Mouse (Mus musculus): Measurements from ENCODE around the gene Frmpd1. TPM values are rescaled to one million over a fixed set of nuclear protein-coding genes. Genes with fewer than 3 reads are reported as not detected.
A peak's percentile ranks its signal among the peaks of the same experiment; 100 is the strongest.

The Frmpd1 gene
- polyA plus RNA-seq, 1 experiment = 0.25 TPM

DNA sequence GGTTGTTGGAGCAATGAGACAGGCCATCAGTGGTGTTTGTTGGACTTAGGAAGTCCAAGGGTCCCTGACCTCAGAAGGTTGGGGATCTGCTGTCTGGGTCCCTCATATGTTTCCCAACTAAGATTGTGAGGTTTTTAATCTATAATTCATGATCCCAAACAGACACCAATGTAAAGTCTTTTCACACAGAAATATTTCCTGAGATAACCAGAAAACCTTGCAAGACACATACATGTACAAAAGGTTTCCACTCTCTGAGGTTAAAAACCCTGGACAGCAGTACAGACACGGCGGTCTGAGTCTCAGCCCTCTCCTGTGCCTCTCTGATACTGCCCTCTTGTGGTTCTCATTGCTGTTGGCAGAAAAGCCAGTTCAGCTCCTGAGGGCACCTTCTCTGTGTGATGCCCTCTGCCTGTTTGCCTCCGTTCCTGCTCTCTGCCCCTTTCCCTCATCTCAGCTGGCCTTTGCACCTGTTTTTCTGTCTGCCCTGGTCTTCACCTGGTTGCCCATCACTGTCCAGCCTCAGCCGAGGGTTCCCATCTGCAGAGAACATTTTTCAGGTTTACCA is 95.4 kb downstream of the Frmpd1 start:
- no peak overlapping the region for H3K4me3 ChIP-seq (ENCODE audit: low read depth, low read length)
- H3K4me1 ChIP-seq (ENCODE audit: control insufficient read depth, insufficient read depth, insufficient read length, low read length) = no peaks in the 10 kb centered on the region
- H3K27me3 ChIP-seq (ENCODE audit: control insufficient read depth, insufficient read depth, low read length) = no peaks in the 10 kb centered on the region
- 11% methylated on average over 4 of the region's 4 CpGs for WGBS
- peak; percentile 80; the same call in 1 of the 2 replicates for TF ChIP-seq CTCF (IDR thresholded peaks at IDR 0.05; ENCODE audit: extremely low read depth, insufficient read length, insufficient replicate concordance, low read depth, low read length)
- no peak for TF ChIP-seq POLR2A (IDR thresholded peaks at IDR 0.05; ENCODE audit: low read depth, low read length)
- H3K36me3 ChIP-seq (ENCODE audit: control insufficient read depth, insufficient read depth, low read length) = no peaks in the 10 kb centered on the region
- H3K27ac ChIP-seq (ENCODE audit: insufficient read depth, low read depth, low read length) = no peak overlapping the region

- H3K4me1 ChIP-seq (ENCODE audit: control insufficient read depth, insufficient read depth, insufficient read length, low read length) = no peaks in the 10 kb centered on the region
- H3K27ac ChIP-seq (ENCODE audit: insufficient read depth, low read depth, low read length) = no peak overlapping the region
- H3K4me3 ChIP-seq (ENCODE audit: low read depth, low read length) = no peak overlapping the region
- H3K36me3 ChIP-seq (ENCODE audit: control insufficient read depth, insufficient read depth, low read length) = no peaks in the 10 kb centered on the region
- 53% methylated on average over 3 of the region's 3 CpGs for WGBS
- TF ChIP-seq POLR2A (IDR thresholded peaks at IDR 0.05; ENCODE audit: low read depth, low read length) (no peak), CTCF (IDR thresholded peaks at IDR 0.05; ENCODE audit: extremely low read depth, insufficient read length, insufficient replicate concordance, low read depth, low read length) (peak; percentile 42; the same call in 1 of the 2 replicates)
- H3K27me3 ChIP-seq (ENCODE audit: control insufficient read depth, insufficient read depth, low read length) = peaks cover 4% of the 10 kb centered on the region; the same call in 1 of the 2 replicates
Observed at GRCm38 (mm10) chr4:45286318-45286717, 101.6 kb downstream of the Frmpd1 start.

DNA sequence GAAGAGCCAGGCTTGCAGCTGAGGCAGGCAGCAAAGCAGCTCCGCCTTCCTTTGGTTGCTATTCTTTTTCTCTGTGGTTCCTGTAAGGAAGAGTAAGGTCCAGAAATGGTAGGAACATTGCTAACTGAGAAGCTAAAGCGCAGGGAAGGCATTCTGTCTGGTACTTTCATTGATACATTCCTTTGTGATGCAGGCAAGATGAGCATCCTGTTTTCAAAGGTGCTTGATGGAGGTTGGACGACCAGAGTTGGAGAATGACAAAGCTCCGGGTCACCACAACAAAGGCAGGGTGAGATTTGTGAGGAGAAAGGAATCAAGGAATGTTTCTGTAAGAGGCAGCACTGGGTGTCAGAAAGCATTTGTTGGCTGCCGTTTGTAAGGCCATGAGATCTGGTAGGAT is 103.2 kb downstream of the Frmpd1 start:
- Histone ChIP-seq H3K4me3 (ENCODE audit: low read depth, low read length) (no peak overlapping the region), H3K4me1 (ENCODE audit: control insufficient read depth, insufficient read depth, insufficient read length, low read length) (no peaks in the 10 kb centered on the region), H3K27me3 (ENCODE audit: control insufficient read depth, insufficient read depth, low read length) (peaks cover 4% of the 10 kb centered on the region; the same call in 1 of the 2 replicates), H3K36me3 (ENCODE audit: control insufficient read depth, insufficient read depth, low read length) (no peaks in the 10 kb centered on the region), H3K27ac (ENCODE audit: insufficient read depth, low read depth, low read length) (no peak overlapping the region)
- TF ChIP-seq CTCF (IDR thresholded peaks at IDR 0.05; ENCODE audit: extremely low read depth, insufficient read length, insufficient replicate concordance, low read depth, low read length) (no peak), POLR2A (IDR thresholded peaks at IDR 0.05; ENCODE audit: low read depth, low read length) (no peak)
- WGBS = 78% methylated on average over 5 of the region's 5 CpGs

GRCm38 (mm10) chr4:45296662-45297564 is 112.2 kb downstream of the Frmpd1 start, which contains the start of gene Trmt10b:
Gene Trmt10b (plus strand): TSS chr4:45297127.
- WGBS = 14% methylated on average over 27 of the region's 27 CpGs
- Histone ChIP-seq H3K27ac (ENCODE audit: insufficient read depth, low read depth, low read length) (no peak within 1 kb of the TSS), H3K4me3 (ENCODE audit: low read depth, low read length) (peak within 1 kb of the TSS; percentile 79), H3K27me3 (ENCODE audit: control insufficient read depth, insufficient read depth, low read length) (no peaks in the 10 kb centered on the region), H3K36me3 (ENCODE audit: control insufficient read depth, insufficient read depth, low read length) (peaks cover 9% of the 10 kb centered on the region; the same call in 1 of the 2 replicates), H3K4me1 (ENCODE audit: control insufficient read depth, insufficient read depth, insufficient read length, low read length) (no peaks in the 10 kb centered on the region)
- TF ChIP-seq POLR2A (IDR thresholded peaks at IDR 0.05; ENCODE audit: low read depth, low read length) = no peak
- no peak for TF ChIP-seq CTCF (IDR thresholded peaks at IDR 0.05; ENCODE audit: extremely low read depth, insufficient read length, insufficient replicate concordance, low read depth, low read length)

DNA sequence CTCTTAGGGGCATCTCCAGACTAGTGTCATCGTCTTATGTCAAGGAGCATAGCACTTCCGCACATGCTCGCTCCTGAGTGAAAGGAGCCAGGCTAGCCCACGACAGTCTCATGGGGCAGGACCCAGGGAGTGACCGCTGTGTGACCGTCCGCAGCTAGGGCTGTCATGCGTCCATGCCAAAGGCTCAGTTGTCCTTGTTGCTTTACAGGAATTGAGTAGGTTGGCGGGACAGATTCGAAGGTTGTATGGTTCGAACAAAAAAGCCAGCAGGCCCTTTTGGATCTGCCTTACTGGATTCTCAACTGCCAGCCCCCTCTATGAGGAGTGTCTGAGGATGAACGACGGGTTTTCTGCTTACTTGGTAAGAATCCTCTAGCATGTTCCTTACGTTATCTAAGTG is 120.9 kb downstream of the Frmpd1 start:
- Histone ChIP-seq H3K36me3 (ENCODE audit: control insufficient read depth, insufficient read depth, low read length) (peaks cover 35% of the 10 kb centered on the region), H3K27me3 (ENCODE audit: control insufficient read depth, insufficient read depth, low read length) (no peaks in the 10 kb centered on the region), H3K4me1 (ENCODE audit: control insufficient read depth, insufficient read depth, insufficient read length, low read length) (no peaks in the 10 kb centered on the region), H3K27ac (ENCODE audit: insufficient read depth, low read depth, low read length) (no peak overlapping the region), H3K4me3 (ENCODE audit: low read depth, low read length) (no peak overlapping the region)
- TF ChIP-seq CTCF (IDR thresholded peaks at IDR 0.05; ENCODE audit: extremely low read depth, insufficient read length, insufficient replicate concordance, low read depth, low read length) (no peak), POLR2A (IDR thresholded peaks at IDR 0.05; ENCODE audit: low read depth, low read length) (no peak)
- 96% methylated on average over 14 of the region's 14 CpGs for WGBS

- Histone ChIP-seq H3K4me3 (ENCODE audit: low read depth, low read length) (no peak overlapping the region), H3K36me3 (ENCODE audit: control insufficient read depth, insufficient read depth, low read length) (peaks cover 21% of the 10 kb centered on the region), H3K27ac (ENCODE audit: insufficient read depth, low read depth, low read length) (no peak overlapping the region), H3K27me3 (ENCODE audit: control insufficient read depth, insufficient read depth, low read length) (no peaks in the 10 kb centered on the region), H3K4me1 (ENCODE audit: control insufficient read depth, insufficient read depth, insufficient read length, low read length) (no peaks in the 10 kb centered on the region)
- WGBS = 46% methylated on average over 11 of the region's 11 CpGs
- TF ChIP-seq POLR2A (IDR thresholded peaks at IDR 0.05; ENCODE audit: low read depth, low read length) (0 out of 2 replicates have a peak, but pooled peaks have one; percentile 15), CTCF (IDR thresholded peaks at IDR 0.05; ENCODE audit: extremely low read depth, insufficient read length, insufficient replicate concordance, low read depth, low read length) (peak; percentile 53; the same call in 1 of the 2 replicates)
Observed at GRCm38 (mm10) chr4:45308046-45308445, 123.4 kb downstream of the Frmpd1 start.

- 93% methylated on average over 6 of the region's 6 CpGs for WGBS
Observed at GRCm38 (mm10) chr4:45308606-45309005, 123.9 kb downstream of the Frmpd1 start.

More at GRCm38 (mm10) chr4:45308606-45309005, 123.9 kb downstream of the Frmpd1 start:
- TF ChIP-seq CTCF (IDR thresholded peaks at IDR 0.05; ENCODE audit: extremely low read depth, insufficient read length, insufficient replicate concordance, low read depth, low read length) = no peak
- no peak for TF ChIP-seq POLR2A (IDR thresholded peaks at IDR 0.05; ENCODE audit: low read depth, low read length)
- no peak overlapping the region for H3K4me3 ChIP-seq (ENCODE audit: low read depth, low read length)
- H3K36me3 ChIP-seq (ENCODE audit: control insufficient read depth, insufficient read depth, low read length) = peaks cover 21% of the 10 kb centered on the region
- no peaks in the 10 kb centered on the region for H3K27me3 ChIP-seq (ENCODE audit: control insufficient read depth, insufficient read depth, low read length)
- no peaks in the 10 kb centered on the region for H3K4me1 ChIP-seq (ENCODE audit: control insufficient read depth, insufficient read depth, insufficient read length, low read length)
- H3K27ac ChIP-seq (ENCODE audit: insufficient read depth, low read depth, low read length) = no peak overlapping the region

All from small intestine, adult 2 months (tissue).